Mouse (Mus musculus): Measurements from ENCODE around the gene Gpd1. TPM values are rescaled to one million over a fixed set of nuclear protein-coding genes. Genes with fewer than 3 reads are reported as not detected.
A peak's percentile ranks its signal among the peaks of the same experiment; 100 is the strongest.
"Not testable (repeated sequence)": the region's sequence is repeated elsewhere in the genome, so short reads cannot be mapped to it uniquely, and the experiment has no call there.

Gene Gpd1
- polyA plus RNA-seq, 1 experiment from 2014 or later = 2.0 TPM

DNA sequence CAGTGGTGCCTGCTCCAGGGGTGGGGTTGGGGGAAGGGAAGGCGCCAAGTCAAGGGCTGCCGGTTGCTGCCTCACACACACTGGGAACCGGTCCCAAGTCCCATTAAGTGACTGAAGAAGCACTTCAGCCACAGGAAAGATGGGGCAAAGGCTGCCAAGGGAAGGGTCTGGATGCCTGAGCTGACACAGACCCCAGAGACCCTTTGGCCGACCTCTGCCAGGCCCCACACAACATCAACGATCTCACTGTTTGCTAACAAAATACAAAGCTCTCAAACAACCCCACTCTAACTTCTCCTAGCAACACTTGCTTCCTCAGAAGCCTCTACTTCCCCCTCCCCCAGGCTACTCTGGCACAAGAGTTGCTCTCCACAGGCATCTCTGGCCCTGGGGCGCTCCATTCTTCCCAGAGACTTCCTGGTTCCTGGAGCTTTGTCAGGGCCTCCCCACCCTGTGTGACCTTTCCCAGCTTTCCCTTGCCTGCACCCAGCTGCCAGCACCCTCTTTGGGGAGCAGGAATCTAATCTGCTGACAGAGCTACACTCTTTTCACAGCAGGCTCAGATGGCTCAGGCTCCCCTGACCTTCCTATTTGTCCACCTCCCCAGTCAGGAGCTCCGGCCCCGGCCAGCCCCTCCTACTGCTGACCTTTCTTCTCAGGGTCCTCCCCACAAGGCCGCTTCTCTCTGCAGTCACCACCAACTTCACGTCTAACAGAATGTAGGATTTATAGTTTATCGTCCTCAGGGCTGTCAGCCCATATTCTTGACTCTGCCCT, 6.4 kb downstream of the Gpd1 start:
- no peaks in the 10 kb centered on the region for H3K27me3 ChIP-seq (ENCODE audit: control insufficient read depth, insufficient read depth, low read length)
- H3K9me3 ChIP-seq (ENCODE audit: control insufficient read depth, low read length) = no peaks in the 10 kb centered on the region
- WGBS = 15% methylated on average over 11 of the region's 11 CpGs
- ATAC-seq (ENCODE audit: low FRiP score, low TSS enrichment) = no peak
- H3K4me2 ChIP-seq (replicated peaks; ENCODE audit: low read depth, low read length) = peak overlapping the region; percentile 45; the same call in 1 of the 2 replicates
- peak overlapping the region; percentile 95 for H3K27ac ChIP-seq (ENCODE audit: low read depth, low read length)
- H3K4me1 ChIP-seq (ENCODE audit: control insufficient read depth, insufficient read depth, low read length) = peaks cover 30% of the 10 kb centered on the region
- H3K36me3 ChIP-seq (ENCODE audit: control insufficient read depth, insufficient read depth, low read length) = peaks cover 15% of the 10 kb centered on the region
- peak overlapping the region; percentile 29; the same call in 1 of the 2 replicates for H3K9ac ChIP-seq (ENCODE audit: low read depth, low read length)
- H3K4me3 ChIP-seq (ENCODE audit: low read length) = peak overlapping the region; percentile 98; the same call in 1 of the 2 replicates

DNA sequence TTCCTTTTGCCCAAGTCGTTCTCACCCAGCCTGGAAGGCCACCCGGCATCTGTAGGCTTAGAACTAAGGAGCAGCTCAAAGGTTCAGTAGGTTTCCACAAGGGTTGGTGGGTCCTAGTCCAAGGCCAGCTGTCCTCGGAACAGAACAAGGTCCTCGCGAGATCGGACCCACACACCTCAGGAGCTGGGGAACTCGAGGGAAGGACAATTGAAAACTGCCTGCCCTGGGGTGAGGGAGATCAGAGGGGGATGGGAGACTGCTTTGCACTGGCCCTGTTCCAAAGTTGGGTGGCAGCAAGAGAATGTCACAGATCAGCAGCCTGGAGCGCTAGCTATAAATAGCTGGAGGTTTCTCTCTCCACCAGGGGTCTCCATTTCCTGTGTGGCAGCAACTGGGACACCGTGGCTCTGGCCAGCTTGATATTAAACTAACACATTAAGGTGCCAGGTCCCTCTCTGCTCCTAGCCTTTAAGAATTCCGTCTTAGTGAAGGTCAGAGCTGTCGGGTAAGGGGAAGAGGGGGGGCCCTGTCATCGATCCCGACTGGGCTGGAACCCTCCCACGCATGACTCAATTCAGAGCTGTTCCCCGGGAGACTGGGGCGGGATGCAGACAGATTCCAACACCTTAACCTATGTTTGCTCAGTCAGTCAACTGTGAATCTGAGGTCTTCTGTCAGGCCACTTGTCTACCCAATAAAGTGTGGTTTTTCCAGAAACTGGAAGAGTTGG, 7.1 kb downstream of the Gpd1 start:
- Histone ChIP-seq H3K36me3 (ENCODE audit: control insufficient read depth, insufficient read depth, low read length) (peaks cover 19% of the 10 kb centered on the region), H3K4me3 (ENCODE audit: low read length) (peak overlapping the region; percentile 98; the same call in 1 of the 2 replicates), H3K4me2 (replicated peaks; ENCODE audit: low read depth, low read length) (peak overlapping the region; percentile 45), H3K9ac (ENCODE audit: low read depth, low read length) (peak overlapping the region; percentile 32; the same call in 1 of the 2 replicates), H3K27me3 (ENCODE audit: control insufficient read depth, insufficient read depth, low read length) (no peaks in the 10 kb centered on the region), H3K4me1 (ENCODE audit: control insufficient read depth, insufficient read depth, low read length) (peaks cover 30% of the 10 kb centered on the region), H3K9me3 (ENCODE audit: control insufficient read depth, low read length) (no peaks in the 10 kb centered on the region), H3K27ac (ENCODE audit: low read depth, low read length) (peak overlapping the region; percentile 95)
- ATAC-seq (ENCODE audit: low FRiP score, low TSS enrichment) = peak; percentile 63
- WGBS = 3% methylated on average over 16 of the region's 16 CpGs

DNA sequence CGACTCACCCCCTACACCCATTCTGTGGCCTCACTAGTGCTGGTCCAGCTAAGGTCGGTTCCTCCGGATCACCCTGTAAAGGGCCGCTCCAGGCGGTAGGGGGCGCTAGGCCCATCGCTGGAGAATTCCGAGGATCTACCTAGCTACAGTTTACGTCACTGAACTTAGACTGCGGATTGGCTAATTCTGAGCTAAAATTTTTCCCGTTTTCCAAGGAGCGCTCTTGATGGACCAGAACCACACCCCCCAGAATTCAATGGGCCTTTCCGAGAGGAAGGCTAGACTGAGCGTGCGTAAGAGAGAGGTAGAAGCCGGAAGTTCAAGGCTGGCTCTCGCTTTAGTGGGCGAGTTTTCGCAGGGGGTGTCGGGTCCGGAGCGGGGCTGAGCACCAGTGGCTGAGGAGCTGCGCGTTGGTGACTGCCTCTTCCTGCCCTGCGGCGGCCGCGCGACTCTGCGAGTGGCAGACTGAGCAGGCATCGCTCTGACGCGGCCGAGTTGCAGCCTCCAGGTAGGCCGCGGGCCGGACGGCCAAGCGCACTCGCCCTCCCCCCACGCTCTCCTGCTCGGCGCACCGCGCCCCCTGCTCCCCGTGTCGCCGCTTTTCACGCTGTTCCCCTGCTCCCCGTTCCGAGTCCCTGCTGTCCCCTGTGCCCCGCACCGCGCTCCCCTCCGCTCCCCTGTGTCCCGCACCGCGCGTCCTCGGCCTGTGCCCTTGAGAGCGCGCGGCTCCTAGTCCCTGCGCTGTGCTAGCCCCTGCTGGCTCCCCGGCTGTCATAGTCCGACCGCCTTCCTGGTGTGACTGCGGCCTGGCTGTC, 8.2 kb downstream of the Gpd1 start, which contains the start of gene Cox14:
TSS of gene Cox14 (plus strand) at position 278 of the 815 bp plus-strand sequence.
- Histone ChIP-seq H3K27ac (ENCODE audit: low read depth, low read length) (peak within 1 kb of the TSS; percentile 95), H3K27me3 (ENCODE audit: control insufficient read depth, insufficient read depth, low read length) (no peaks in the 10 kb centered on the region), H3K9ac (ENCODE audit: low read depth, low read length) (peak within 1 kb of the TSS; percentile 93), H3K36me3 (ENCODE audit: control insufficient read depth, insufficient read depth, low read length) (peaks cover 20% of the 10 kb centered on the region), H3K4me1 (ENCODE audit: control insufficient read depth, insufficient read depth, low read length) (peaks cover 30% of the 10 kb centered on the region), H3K9me3 (ENCODE audit: control insufficient read depth, low read length) (no peaks in the 10 kb centered on the region), H3K4me2 (replicated peaks; ENCODE audit: low read depth, low read length) (peak within 1 kb of the TSS; percentile 76), H3K4me3 (ENCODE audit: low read length) (peak within 1 kb of the TSS; percentile 98)
- under 1% methylated on average over 46 of the region's 68 CpGs for WGBS
- peak; percentile 92 for ATAC-seq (ENCODE audit: low FRiP score, low TSS enrichment)

DNA sequence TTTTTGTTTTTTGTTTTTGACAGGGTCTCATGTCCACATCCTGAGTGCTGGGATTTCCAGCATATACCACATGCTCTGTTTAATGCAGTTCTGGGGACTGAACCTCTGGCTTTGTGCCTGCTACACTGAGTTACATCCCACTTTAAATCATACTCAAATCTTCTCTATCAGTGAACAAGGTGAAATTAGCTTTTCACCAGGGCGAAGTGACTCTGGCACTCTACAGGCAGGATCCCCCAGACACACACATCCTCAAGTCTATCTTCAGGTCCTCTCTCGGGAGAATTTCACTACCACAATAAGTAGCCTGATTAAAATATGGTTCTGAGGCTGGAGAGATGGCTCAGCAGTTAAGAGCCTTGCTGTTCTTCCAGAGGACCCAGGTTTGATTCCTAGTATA, 9.2 kb downstream of the Gpd1 start:
- WGBS = 75% methylated on average over 2 of the region's 2 CpGs
- H3K4me2 ChIP-seq (replicated peaks; ENCODE audit: low read depth, low read length) = peak overlapping the region; percentile 76
- no peak for ATAC-seq (ENCODE audit: low FRiP score, low TSS enrichment)
- H3K4me3 ChIP-seq (ENCODE audit: low read length) = peak overlapping the region; percentile 98
- H3K4me1 ChIP-seq (ENCODE audit: control insufficient read depth, insufficient read depth, low read length) = peaks cover 30% of the 10 kb centered on the region
- no peaks in the 10 kb centered on the region for H3K9me3 ChIP-seq (ENCODE audit: control insufficient read depth, low read length)
- peaks cover 20% of the 10 kb centered on the region for H3K36me3 ChIP-seq (ENCODE audit: control insufficient read depth, insufficient read depth, low read length)
- H3K9ac ChIP-seq (ENCODE audit: low read depth, low read length) = peak overlapping the region; percentile 93; the same call in 1 of the 2 replicates
- no peaks in the 10 kb centered on the region for H3K27me3 ChIP-seq (ENCODE audit: control insufficient read depth, insufficient read depth, low read length)
- peak overlapping the region; percentile 95; the same call in 1 of the 2 replicates for H3K27ac ChIP-seq (ENCODE audit: low read depth, low read length)

DNA sequence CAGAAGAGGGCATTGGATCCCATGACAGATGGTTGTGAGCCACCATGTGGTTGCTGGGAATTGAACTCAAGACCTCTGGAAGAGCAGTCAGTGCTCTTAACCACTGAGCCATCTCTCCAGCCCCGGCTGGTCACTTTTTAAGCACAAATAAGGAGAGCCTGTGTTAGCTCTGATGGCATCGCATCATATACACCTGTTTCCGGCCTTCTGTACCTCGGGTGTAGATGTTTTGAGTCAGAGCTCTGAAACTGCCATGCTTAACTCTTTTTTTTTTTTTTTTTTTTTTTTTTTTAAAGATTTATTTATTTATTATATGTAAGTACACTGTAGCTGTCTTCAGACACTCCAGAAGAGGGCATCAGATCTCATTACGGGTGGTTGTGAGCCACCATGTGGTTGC, 9.7 kb downstream of the Gpd1 start:
- not testable (repeated sequence) for H3K4me2 ChIP-seq (replicated peaks; ENCODE audit: low read depth, low read length); H3K27ac ChIP-seq (ENCODE audit: low read depth, low read length); ATAC-seq (ENCODE audit: low FRiP score, low TSS enrichment); H3K9ac ChIP-seq (ENCODE audit: low read depth, low read length); H3K4me3 ChIP-seq (ENCODE audit: low read length); H3K9me3 ChIP-seq (ENCODE audit: control insufficient read depth, low read length); H3K27me3 ChIP-seq (ENCODE audit: control insufficient read depth, insufficient read depth, low read length)
- WGBS = 91% methylated on average over 4 of the region's 5 CpGs
- Histone ChIP-seq H3K4me1 (ENCODE audit: control insufficient read depth, insufficient read depth, low read length) (peaks cover 28% of the 10 kb centered on the region), H3K36me3 (ENCODE audit: control insufficient read depth, insufficient read depth, low read length) (peaks cover 20% of the 10 kb centered on the region)

DNA sequence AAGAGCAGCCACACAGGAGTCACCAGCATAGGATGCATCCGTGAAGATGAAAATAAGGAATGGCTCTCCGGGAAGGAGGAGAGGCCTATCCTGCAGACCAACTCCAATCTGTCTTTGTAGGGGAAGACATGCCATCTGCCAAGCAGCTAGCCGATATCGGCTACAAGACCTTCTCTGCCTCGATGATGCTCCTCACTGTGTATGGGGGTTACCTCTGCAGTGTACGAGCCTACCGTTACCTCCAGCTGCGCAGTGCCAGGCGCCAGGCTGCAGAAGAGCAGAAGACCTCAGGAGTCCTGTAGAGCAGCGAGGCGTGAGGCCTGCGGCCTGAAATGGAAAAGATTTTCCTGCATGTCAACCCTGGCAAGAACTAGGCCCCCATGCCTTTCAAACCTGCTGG, 10.2 kb downstream of the Gpd1 start:
- no peak overlapping the region for H3K4me3 ChIP-seq (ENCODE audit: low read length)
- no peaks in the 10 kb centered on the region for H3K27me3 ChIP-seq (ENCODE audit: control insufficient read depth, insufficient read depth, low read length)
- H3K4me1 ChIP-seq (ENCODE audit: control insufficient read depth, insufficient read depth, low read length) = peaks cover 28% of the 10 kb centered on the region
- H3K9ac ChIP-seq (ENCODE audit: low read depth, low read length) = no peak overlapping the region
- no peak overlapping the region for H3K4me2 ChIP-seq (replicated peaks; ENCODE audit: low read depth, low read length)
- no peak for ATAC-seq (ENCODE audit: low FRiP score, low TSS enrichment)
- no peak overlapping the region for H3K27ac ChIP-seq (ENCODE audit: low read depth, low read length)
- H3K36me3 ChIP-seq (ENCODE audit: control insufficient read depth, insufficient read depth, low read length) = peaks cover 20% of the 10 kb centered on the region
- 96% methylated on average over 12 of the region's 12 CpGs for WGBS
- no peaks in the 10 kb centered on the region for H3K9me3 ChIP-seq (ENCODE audit: control insufficient read depth, low read length)

DNA sequence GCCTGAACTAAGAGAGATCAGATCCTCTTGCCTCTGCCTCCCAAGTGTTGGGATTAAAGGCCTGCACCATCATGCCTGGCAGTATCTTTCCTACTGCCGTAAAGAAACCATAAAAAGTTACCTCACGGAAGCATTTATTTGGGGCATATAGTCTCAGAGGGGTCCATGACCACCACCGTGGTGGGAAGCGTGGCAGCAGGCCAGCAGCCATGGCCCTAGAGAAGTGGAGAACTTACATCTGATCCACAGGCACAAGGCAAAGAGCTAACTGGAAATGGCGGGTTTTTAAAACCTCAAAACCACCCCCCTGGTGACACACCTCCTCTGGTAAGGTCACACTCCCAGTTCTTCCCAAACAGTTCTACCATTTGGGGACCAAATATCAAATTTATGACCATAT, 10.9 kb downstream of the Gpd1 start:
- 97% methylated on average over 5 of the region's 5 CpGs for WGBS

DNA sequence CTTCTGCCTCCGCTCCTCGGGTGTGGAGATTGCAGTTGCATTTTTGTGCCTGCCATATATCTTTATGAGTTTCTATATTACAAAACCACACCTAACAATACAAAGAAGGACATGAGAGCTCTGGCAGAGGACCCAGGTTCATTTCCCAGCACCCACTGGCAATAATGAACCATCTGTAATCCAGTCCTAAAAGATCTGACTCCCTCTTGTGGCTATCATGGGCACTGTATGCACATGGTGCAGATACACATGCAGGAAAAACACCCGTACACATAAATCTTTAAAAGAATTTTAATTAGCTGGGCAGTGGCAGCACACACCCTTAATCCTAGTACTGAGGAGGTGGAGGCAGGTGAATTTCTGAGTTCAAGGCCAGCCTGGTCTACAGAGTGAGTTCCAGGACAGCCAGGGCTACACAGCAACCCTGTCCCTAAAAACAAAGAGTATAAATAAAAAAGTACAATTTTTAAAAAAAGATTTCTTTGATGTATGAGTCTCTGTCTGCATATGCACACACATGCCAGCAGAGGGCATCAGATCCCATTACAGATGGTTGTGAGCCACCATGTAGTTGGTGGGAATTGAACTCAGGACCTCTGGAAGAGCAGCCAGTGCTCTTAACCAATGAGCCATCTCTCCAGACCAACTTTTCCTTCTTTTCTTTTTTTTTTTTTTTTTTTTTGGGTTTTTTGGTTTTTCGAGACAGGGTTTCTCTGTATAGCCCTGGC, 11.9 kb downstream of the Gpd1 start:
- H3K4me2 ChIP-seq (replicated peaks; ENCODE audit: low read depth, low read length) = no peak overlapping the region
- WGBS = 95% methylated on average over 3 of the region's 4 CpGs
- H3K4me1 ChIP-seq (ENCODE audit: control insufficient read depth, insufficient read depth, low read length) = peaks cover 13% of the 10 kb centered on the region; the same call in 1 of the 2 replicates
- H3K27ac ChIP-seq (ENCODE audit: low read depth, low read length) = no peak overlapping the region
- peaks cover 23% of the 10 kb centered on the region for H3K36me3 ChIP-seq (ENCODE audit: control insufficient read depth, insufficient read depth, low read length)
- H3K27me3 ChIP-seq (ENCODE audit: control insufficient read depth, insufficient read depth, low read length) = no peaks in the 10 kb centered on the region
- ATAC-seq (ENCODE audit: low FRiP score, low TSS enrichment) = no peak
- no peak overlapping the region for H3K9ac ChIP-seq (ENCODE audit: low read depth, low read length)
- no peak overlapping the region for H3K4me3 ChIP-seq (ENCODE audit: low read length)
- no peaks in the 10 kb centered on the region for H3K9me3 ChIP-seq (ENCODE audit: control insufficient read depth, low read length)

More for the DNA sequence above, 10.9 kb downstream of the Gpd1 start:
- Histone ChIP-seq H3K4me2 (replicated peaks; ENCODE audit: low read depth, low read length) (no peak overlapping the region), H3K9ac (ENCODE audit: low read depth, low read length) (no peak overlapping the region), H3K9me3 (ENCODE audit: control insufficient read depth, low read length) (no peaks in the 10 kb centered on the region), H3K36me3 (ENCODE audit: control insufficient read depth, insufficient read depth, low read length) (peaks cover 23% of the 10 kb centered on the region), H3K27ac (ENCODE audit: low read depth, low read length) (no peak overlapping the region), H3K4me3 (ENCODE audit: low read length) (no peak overlapping the region), H3K4me1 (ENCODE audit: control insufficient read depth, insufficient read depth, low read length) (peaks cover 23% of the 10 kb centered on the region), H3K27me3 (ENCODE audit: control insufficient read depth, insufficient read depth, low read length) (no peaks in the 10 kb centered on the region)
- no peak for ATAC-seq (ENCODE audit: low FRiP score, low TSS enrichment)

All from kidney, embryonic 14.5 days (tissue).